ENCODE assay signal across 8 mouse cellular contexts in the genomic region with DNA sequence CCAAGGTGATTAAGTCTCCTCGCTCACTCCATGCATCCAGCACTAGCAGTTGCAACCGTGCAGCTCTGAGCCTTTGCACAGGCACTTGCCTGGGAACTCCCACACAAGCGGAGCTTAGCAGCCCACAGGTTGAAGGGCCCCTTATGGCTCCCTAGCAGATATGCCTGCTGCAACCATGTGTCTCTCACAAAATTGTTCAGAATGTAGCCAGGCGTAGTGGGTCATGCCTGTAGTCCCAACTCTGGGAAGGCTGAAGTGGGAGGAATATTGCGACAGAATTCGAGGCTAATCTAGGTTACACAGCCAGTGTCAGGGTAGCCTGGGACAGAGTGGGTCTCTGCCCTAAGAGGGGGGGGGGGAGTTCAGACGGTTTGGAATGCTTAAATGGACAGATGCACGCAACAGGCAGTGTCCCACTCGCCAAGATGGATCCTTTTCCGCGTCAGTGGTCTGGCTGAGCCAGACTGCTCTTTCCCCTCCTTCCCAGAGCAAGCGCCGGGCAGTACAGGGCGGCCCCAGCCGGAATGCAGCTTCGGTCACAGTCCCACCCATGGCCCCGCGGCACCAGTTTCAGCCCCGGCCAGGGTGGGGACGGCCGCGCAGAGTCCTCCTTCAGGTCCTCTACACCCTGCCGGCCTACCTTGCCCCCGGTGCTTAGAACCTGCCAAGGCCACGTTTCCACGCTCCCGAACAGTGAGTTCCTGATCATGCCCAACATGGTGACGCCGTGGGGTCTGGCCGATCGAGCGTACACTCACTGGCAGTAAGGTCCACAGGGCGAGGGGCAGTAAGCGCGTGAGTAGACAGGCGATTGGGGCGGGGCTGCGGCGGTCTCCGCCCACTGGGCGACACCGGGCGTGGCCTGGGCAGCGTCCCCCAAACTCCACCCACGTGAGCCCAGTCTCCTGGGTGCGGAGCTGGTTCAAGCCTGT. TPM values are rescaled to one million over a fixed set of nuclear protein-coding genes. Genes with fewer than 3 reads are reported as not detected.
DNase-seq lines count a peak whose midpoint lies in the region; ATAC-seq lines count a peak whose summit lies in the region.

No protein-coding gene starts in this region.

- no peak overlapping the region for H3K27ac ChIP-seq in hindbrain, embryonic 13.5 days

- H3K4me3 ChIP-seq in hindbrain, embryonic 13.5 days: peak overlapping the region; percentile 51

- no peaks in the 10 kb centered on the region for H3K9me3 ChIP-seq in hindbrain, embryonic 13.5 days

- H3K27me3 ChIP-seq in hindbrain, embryonic 13.5 days: peaks cover 20% of the 10 kb centered on the region

- peak overlapping the region; percentile 72 for H3K9ac ChIP-seq in hindbrain, embryonic 13.5 days

- H3K36me3 ChIP-seq in hindbrain, embryonic 13.5 days: no peaks in the 10 kb centered on the region

- 4% methylated on average over 42 of the region's 46 CpGs for WGBS in hindbrain, embryonic 13.5 days

- peak overlapping the region; percentile 82 for H3K4me2 ChIP-seq in hindbrain, embryonic 13.5 days

- peaks cover 14% of the 10 kb centered on the region for H3K4me1 ChIP-seq in hindbrain, embryonic 13.5 days (replicated peaks)

- peak; percentile 65 for DNase-seq in T-cell, adult 2 months (ENCODE audit: low spot score)
- DNase-seq in cerebellum, postnatal 25 days: peak; percentile 80 to 90
- peak; percentile 48 to 68 for DNase-seq in frontal cortex, postnatal 25 days (ENCODE audit: low spot score in 2 of 2)
- peak; percentile 71 to 78 for DNase-seq in left cerebral cortex, adult 18-20 months (ENCODE audit: low spot score in 2 of 2)
- peak; percentile 92 to 93 for DNase-seq in lung, postnatal 4 days
- peak; percentile 82 for DNase-seq in right cerebral cortex, adult 18-20 months
- DNase-seq in urinary bladder, adult 2 months (ENCODE audit: low spot score): peak; percentile 72

- ATAC-seq in hindbrain, embryonic 13.5 days (ENCODE audit: low FRiP score): peak; percentile 88

RNA-seq across cellular contexts. Expression of gene Fam234b, which starts 30.1 kb away (rescaled TPM):
- polyA plus RNA-seq in hindbrain, embryonic 13.5 days (2015; fragmentation: Nextera tagmentation; extraction: Ambion mirVana): 85.5 and 87.9 TPM in 2 replicates
- total RNA-seq in left cerebral cortex, adult 18-20 months (2021): 100 to 1,000 TPM; 183 to 192 TPM
- polyA plus RNA-seq in urinary bladder, adult 2 months (2012; rRNA removed): 5.6 and 5.9 TPM in 2 replicates

RNA-seq across cellular contexts. Expression of gene Hebp1, which starts 30.2 kb away (rescaled TPM):
- 2.9 and 4.2 TPM in 2 replicates for polyA plus RNA-seq in hindbrain, embryonic 13.5 days (2015; fragmentation: Nextera tagmentation; extraction: Ambion mirVana)
- 10 to 100 TPM; 52.6 to 57.5 TPM for total RNA-seq in left cerebral cortex, adult 18-20 months (2021)
- 40.7 and 41.8 TPM in 2 replicates for polyA plus RNA-seq in urinary bladder, adult 2 months (2012; rRNA removed)

RNA-seq across cellular contexts. Expression of gene Gprc5d, which starts 49.6 kb away (rescaled TPM):
- polyA plus RNA-seq in hindbrain, embryonic 13.5 days (2015; fragmentation: Nextera tagmentation; extraction: Ambion mirVana): not detected in 2 replicates
- not detected for total RNA-seq in left cerebral cortex, adult 18-20 months (2021)
- 0.07 TPM in 2 replicates for polyA plus RNA-seq in urinary bladder, adult 2 months (2012; rRNA removed)

Comparison
In these comparisons a context has a peak if more than half of its experiments do, and no peak if none do; other contexts are left out.
1. RNA of gene Fam234b, which starts 30.1 kb away (polyA plus RNA-seq): 85.5 to 87.9 TPM in hindbrain, embryonic 13.5 days; 5.6 to 5.9 TPM in urinary bladder, adult 2 months; every median in the first group is over 10 times any median in the second.
2. Peak in every context shown above with its lines, with median percentiles within 50 percentile points of each other: DNase-seq.